Mouse (Mus musculus) heart, postnatal 4 days (tissue): ENCODE results near the gene Dolpp1. TPM values are rescaled to one million over a fixed set of nuclear protein-coding genes. Genes with fewer than 3 reads are reported as not detected.

Source experiments
- DNase-seq: peaks from one replicate; pipeline ENCODE4 v3.0.0; 2021
- total RNA-seq, 2 experiments: library from RNA; stranded (reverse); gene quantifications; 2 replicates each; pipeline ENCODE4 v1.2.3; 2021

The Dolpp1 gene
- total RNA-seq, 2 experiments from 2014 or later = 14.2 to 14.6 TPM

GRCm38 (mm10) chr2:30379307-30379706 is 12.7 kb upstream of the Dolpp1 start:
- DNase-seq = no peak

- no peak for DNase-seq
These were observed 11.3 kb upstream of the Dolpp1 start for GRCm38 (mm10) chr2:30380564-30381376.

GRCm38 (mm10) chr2:30381377-30381725 is 10.7 kb upstream of the Dolpp1 start:
- DNase-seq = no peak

GRCm38 (mm10) chr2:30384814-30385213 is 7.2 kb upstream of the Dolpp1 start:
- no peak for DNase-seq

GRCm38 (mm10) chr2:30385591-30385990 is 6.5 kb upstream of the Dolpp1 start:
- DNase-seq = no peak

- DNase-seq = no peak
These were observed 5.1 kb upstream of the Dolpp1 start for GRCm38 (mm10) chr2:30386913-30387312.

GRCm38 (mm10) chr2:30389000-30389399 is 3.1 kb upstream of the Dolpp1 start:
- no peak for DNase-seq

- DNase-seq = peak; percentile 85
These were observed 719 bp downstream of the Dolpp1 start for GRCm38 (mm10) chr2:30392577-30393369.

GRCm38 (mm10) chr2:30393370-30393656 is 1.3 kb downstream of the Dolpp1 start:
- DNase-seq = no peak

GRCm38 (mm10) chr2:30395757-30396156 is 3.7 kb downstream of the Dolpp1 start:
- no peak for DNase-seq

GRCm38 (mm10) chr2:30396246-30396645 is 4.2 kb downstream of the Dolpp1 start:
- no peak for DNase-seq

- DNase-seq = no peak
These were observed 6.0 kb downstream of the Dolpp1 start for GRCm38 (mm10) chr2:30397986-30398512.

GRCm38 (mm10) chr2:30399191-30400171 is 7.4 kb downstream of the Dolpp1 start:
- DNase-seq = no peak

- DNase-seq = no peak
These were observed 9.5 kb downstream of the Dolpp1 start for GRCm38 (mm10) chr2:30401581-30401980.

GRCm38 (mm10) chr2:30402351-30402826 is 10.3 kb downstream of the Dolpp1 start:
- no peak for DNase-seq

GRCm38 (mm10) chr2:30402843-30403242 is 10.8 kb downstream of the Dolpp1 start:
- DNase-seq = no peak

- no peak for DNase-seq
These were observed 11.8 kb downstream of the Dolpp1 start for GRCm38 (mm10) chr2:30403870-30404269.

- no peak for DNase-seq
These were observed 15.2 kb downstream of the Dolpp1 start for GRCm38 (mm10) chr2:30407221-30407620.

GRCm38 (mm10) chr2:30407778-30408177 is 15.7 kb downstream of the Dolpp1 start:
- no peak for DNase-seq

GRCm38 (mm10) chr2:30408452-30409100 is 16.5 kb downstream of the Dolpp1 start:
- DNase-seq = no peak

GRCm38 (mm10) chr2:30409454-30410176 is 17.6 kb downstream of the Dolpp1 start:
- DNase-seq = peak; percentile 63
